Mouse (Mus musculus) MEL (cell line): ENCODE results near the gene Mprip. TPM values are rescaled to one million over a fixed set of nuclear protein-coding genes. Genes with fewer than 3 reads are reported as not detected.

Source experiments
- DNase-seq: peaks from one replicate; pipeline ENCODE4 v3.0.0; 2011; ENCODE audit warnings: low read depth, low spot score
- H3K27ac ChIP-seq: 2 replicates; pipeline ENCODE4 v1.5.1; 2012; ENCODE audit warnings: low read depth, mild to moderate bottlenecking, control low read depth, low read length, moderate library complexity; ENCODE audit not compliant: control insufficient read depth
- H3K27me3 ChIP-seq, 2 experiments: fragments of 150-350 bp in 1 of 2; sonication (generic) in 1 of 2; 2 replicates each; pipeline ENCODE4 v1.6.1; 2012; ENCODE audit warnings: low read length in 2 of 2, mild to moderate bottlenecking in 2 of 2, improper control_type of control experiment in 1 of 2, moderate library complexity in 1 of 2; ENCODE audit not compliant: insufficient read depth in 2 of 2, control insufficient read depth in 1 of 2
- H3K36me3 ChIP-seq, 2 experiments: 2 replicates each; pipeline ENCODE4 v1.6.1; 2012 to 2014; ENCODE audit warnings: low read length in 2 of 2, improper control_type of control experiment in 1 of 2, inconsistent platforms in 1 of 2, mild to moderate bottlenecking in 1 of 2; ENCODE audit not compliant: insufficient read depth in 2 of 2, control insufficient read depth in 1 of 2
- H3K4me1 ChIP-seq, 2 experiments: fragments of 150-350 bp in 1 of 2; sonication (generic) in 1 of 2; 2 replicates each; pipeline ENCODE4 v1.6.1; 2012; ENCODE audit warnings: low read length in 2 of 2, improper control_type of control experiment in 1 of 2, mild to moderate bottlenecking in 1 of 2; ENCODE audit not compliant: insufficient read depth in 2 of 2, control insufficient read depth in 1 of 2
- H3K4me3 ChIP-seq, 2 experiments: fragments of 150-350 bp in 1 of 2; sonication (generic) in 1 of 2; 2 replicates each; pipeline ENCODE4 v1.5.1; 2012; ENCODE audit warnings: low read depth in 2 of 2, low read length in 2 of 2, mild to moderate bottlenecking in 2 of 2, moderate library complexity in 2 of 2, control low read depth in 1 of 2, improper control_type of control experiment in 1 of 2; ENCODE audit not compliant: control insufficient read depth in 1 of 2, insufficient read depth in 1 of 2
- H3K79me2 ChIP-seq: 2 replicates; pipeline ENCODE4 v1.6.1; 2012; ENCODE audit warnings: mild to moderate bottlenecking, low read length, moderate library complexity; ENCODE audit not compliant: control insufficient read depth, poor library complexity, insufficient read depth
- H3K9ac ChIP-seq: 2 replicates; pipeline ENCODE4 v1.6.1; 2012; ENCODE audit warnings: low read depth, mild to moderate bottlenecking, control low read depth, low read length, moderate library complexity; ENCODE audit not compliant: control insufficient read depth, poor library complexity, severe bottlenecking
- H3K9me3 ChIP-seq: fragments of 150-350 bp; sonication (generic); replicated peaks from 2 replicates; pipeline ENCODE4 v1.6.1; 2012; ENCODE audit warnings: mild to moderate bottlenecking, low read length, improper control_type of control experiment, moderate library complexity; ENCODE audit not compliant: insufficient read depth
- BHLHE40 ChIP-seq: IDR thresholded peaks from 2 replicates; pipeline ENCODE4 v1.6.1; 2012; ENCODE audit warnings: low read depth, mild to moderate bottlenecking, inconsistent platforms, low read length, improper control_type of control experiment, borderline replicate concordance
- CHD1 ChIP-seq: IDR thresholded peaks from 2 replicates; pipeline ENCODE4 v1.6.1; 2012; ENCODE audit warnings: low read depth, mild to moderate bottlenecking, inconsistent platforms, low read length, improper control_type of control experiment
- CTCF ChIP-seq, 3 experiments: IDR thresholded peaks in 2 of 3; conservative IDR thresholded peaks in 1 of 3; 2 replicates each; pipeline ENCODE4 v1.5.1; 2011 to 2012; ENCODE audit warnings: low read length in 3 of 3, low read depth in 2 of 3, mild to moderate bottlenecking in 2 of 3, improper control_type of control experiment in 1 of 3, inconsistent platforms in 1 of 3, mixed read lengths in 1 of 3, moderate library complexity in 1 of 3; ENCODE audit not compliant: control insufficient read depth in 1 of 3, insufficient read depth in 1 of 3, poor library complexity in 1 of 3, severe bottlenecking in 1 of 3
- ELF1 ChIP-seq: IDR thresholded peaks from 2 replicates; pipeline ENCODE4 v1.6.1; 2014; ENCODE audit warnings: low read depth, mild to moderate bottlenecking, inconsistent platforms, low read length, improper control_type of control experiment, moderate library complexity
- EP300 ChIP-seq, 2 experiments: IDR thresholded peaks; 2 replicates each; pipeline ENCODE4 v1.6.1; 2011; ENCODE audit warnings: improper control_type of control experiment in 2 of 2, low read length in 2 of 2, low read depth in 1 of 2, mild to moderate bottlenecking in 1 of 2
- ETS1 ChIP-seq: IDR thresholded peaks from 2 replicates; pipeline ENCODE4 v1.6.1; 2012; ENCODE audit warnings: low read depth, mild to moderate bottlenecking, inconsistent platforms, low read length, improper control_type of control experiment, moderate library complexity
- GABPA ChIP-seq: IDR thresholded peaks from 2 replicates; pipeline ENCODE4 v1.6.1; 2012; ENCODE audit warnings: low read depth, mild to moderate bottlenecking, inconsistent platforms, low read length, improper control_type of control experiment, moderate library complexity
- GATA1 ChIP-seq: IDR thresholded peaks from 2 replicates; pipeline ENCODE4 v1.6.1; 2011; ENCODE audit warnings: low read depth, low read length, improper control_type of control experiment
- HCFC1 ChIP-seq: IDR thresholded peaks from 2 replicates; pipeline ENCODE4 v1.6.1; 2012; ENCODE audit warnings: low read depth, mild to moderate bottlenecking, inconsistent platforms, low read length, improper control_type of control experiment, moderate library complexity
- JUND ChIP-seq: IDR thresholded peaks from 2 replicates; pipeline ENCODE4 v1.6.1; 2011; ENCODE audit warnings: low read depth, mild to moderate bottlenecking, improper control_type of control experiment, low read length
- MEF2A ChIP-seq: IDR thresholded peaks from 2 replicates; pipeline ENCODE4 v1.6.1; 2014; ENCODE audit warnings: low read depth, mild to moderate bottlenecking, inconsistent platforms, low read length, improper control_type of control experiment; ENCODE audit not compliant: poor library complexity, insufficient replicate concordance, severe bottlenecking; ENCODE audit errors: extremely low read depth
- MXI1 ChIP-seq: IDR thresholded peaks from 2 replicates; pipeline ENCODE4 v1.6.1; 2011; ENCODE audit warnings: mild to moderate bottlenecking, low read depth, low read length, improper control_type of control experiment
- MYB ChIP-seq: IDR thresholded peaks from 2 replicates; pipeline ENCODE4 v1.6.1; 2011; ENCODE audit warnings: mild to moderate bottlenecking, low read depth, low read length, improper control_type of control experiment
- MYC ChIP-seq: IDR thresholded peaks from 2 replicates; pipeline ENCODE4 v1.6.1; 2011; ENCODE audit warnings: low read depth, mild to moderate bottlenecking, low read length, improper control_type of control experiment, moderate library complexity
- NELFE ChIP-seq: IDR thresholded peaks from 2 replicates; pipeline ENCODE4 v1.6.1; 2011; ENCODE audit warnings: low read depth, low read length, improper control_type of control experiment
- NRF1 ChIP-seq: IDR thresholded peaks from 2 replicates; pipeline ENCODE4 v1.6.1; 2014; ENCODE audit warnings: low read depth, mild to moderate bottlenecking, inconsistent platforms, low read length, improper control_type of control experiment, moderate library complexity; ENCODE audit not compliant: poor library complexity, insufficient read depth, severe bottlenecking
- POLR2A ChIP-seq, 2 experiments: IDR thresholded peaks; 2 replicates each; pipeline ENCODE4 v1.6.1; 2011 to 2012; ENCODE audit warnings: low read length in 2 of 2, mild to moderate bottlenecking in 2 of 2, control low read depth in 1 of 2, improper control_type of control experiment in 1 of 2, low read depth in 1 of 2, moderate library complexity in 1 of 2; ENCODE audit not compliant: control insufficient read depth in 1 of 2, insufficient read depth in 1 of 2, poor library complexity in 1 of 2
- POLR2AphosphoS2 ChIP-seq: IDR thresholded peaks from 2 replicates; pipeline ENCODE4 v1.6.1; 2011; ENCODE audit warnings: low read length, improper control_type of control experiment
- POLR2AphosphoS5 ChIP-seq: IDR thresholded peaks from 2 replicates; pipeline ENCODE4 v1.6.1; 2012; ENCODE audit warnings: low read depth, borderline replicate concordance, mild to moderate bottlenecking, inconsistent platforms, low read length, moderate library complexity, mixed read lengths
- RAD21 ChIP-seq: IDR thresholded peaks from 2 replicates; pipeline ENCODE4 v1.6.1; 2011; ENCODE audit warnings: mild to moderate bottlenecking, low read depth, low read length, improper control_type of control experiment
- RCOR1 ChIP-seq: IDR thresholded peaks from 2 replicates; pipeline ENCODE4 v1.6.1; 2012; ENCODE audit warnings: low read depth, mild to moderate bottlenecking, inconsistent platforms, low read length, improper control_type of control experiment
- SIN3A ChIP-seq: IDR thresholded peaks from 2 replicates; pipeline ENCODE4 v1.6.1; 2012; ENCODE audit warnings: low read length, improper control_type of control experiment, inconsistent platforms
- SMC3 ChIP-seq: IDR thresholded peaks from 2 replicates; pipeline ENCODE4 v1.6.1; 2011; ENCODE audit warnings: low read depth, low read length, improper control_type of control experiment
- TBP ChIP-seq: IDR thresholded peaks from 2 replicates; pipeline ENCODE4 v1.8.0; 2011; ENCODE audit warnings: low read depth, low read length, improper control_type of control experiment
- TCF12 ChIP-seq: IDR thresholded peaks from 2 replicates; pipeline ENCODE4 v1.6.1; 2014; ENCODE audit warnings: low read depth, mild to moderate bottlenecking, inconsistent platforms, low read length, improper control_type of control experiment, moderate library complexity
- USF1 ChIP-seq: IDR thresholded peaks from 2 replicates; pipeline ENCODE4 v1.6.1; 2014; ENCODE audit warnings: low read depth, mild to moderate bottlenecking, inconsistent platforms, low read length, improper control_type of control experiment, moderate library complexity
- ZC3H11A ChIP-seq: IDR thresholded peaks from 2 replicates; pipeline ENCODE4 v1.6.1; 2012; ENCODE audit warnings: low read depth, mild to moderate bottlenecking, inconsistent platforms, low read length, improper control_type of control experiment
- ZKSCAN1 ChIP-seq: IDR thresholded peaks from 2 replicates; pipeline ENCODE4 v1.6.1; 2012; ENCODE audit warnings: low read depth, mild to moderate bottlenecking, inconsistent platforms, low read length, improper control_type of control experiment, moderate library complexity
- ZNF384 ChIP-seq: IDR thresholded peaks from 2 replicates; pipeline ENCODE4 v1.6.1; 2012; ENCODE audit warnings: low read depth, mild to moderate bottlenecking, inconsistent platforms, low read length, improper control_type of control experiment
- polyA plus RNA-seq, 2 experiments: library from polyadenylated mRNA; stranded (reverse) in 1 of 2; unstranded in 1 of 2; fragments of >175 nt in 1 of 2; fragments of >200 nt in 1 of 2; gene quantifications; 2 replicates each; pipeline versions ENCODE4 v1.2.1 to v1.2.4; 2012; ENCODE audit warnings: low replicate concordance in 2 of 2, low read depth in 1 of 2; ENCODE audit not compliant: insufficient read length in 2 of 2, insufficient read depth in 1 of 2, missing spikeins in 1 of 2
- total RNA-seq: library from RNA; depleted of rRNA; stranded (reverse); fragments of 300-350 nt; gene quantifications from 2 replicates; pipeline ENCODE4 v1.2.3, GENCODE M21; 2012

The Mprip gene
- total and polyA plus RNA-seq, 3 experiments: 103 to 174 (median 142) TPM

- peaks cover 2 to 29% of the 10 kb centered on the region in 2 experiments for H3K36me3 ChIP-seq
- no peak overlapping the region for H3K9ac ChIP-seq
- DNase-seq: no peak
- no peaks in the 10 kb centered on the region for H3K9me3 ChIP-seq
- no peak for TF ChIP-seq EP300 (IDR thresholded peaks at IDR 0.05; ENCODE audit: low read depth in 1 of 2, low read length in 2 of 2)
- no peak for TF ChIP-seq ETS1
- no peak for TF ChIP-seq SMC3
- TF ChIP-seq NRF1: no peak
- TF ChIP-seq POLR2A (IDR thresholded peaks at IDR 0.05; ENCODE audit: control insufficient read depth in 1 of 2, insufficient read depth in 1 of 2, low read depth in 1 of 2, low read length in 2 of 2, poor library complexity in 1 of 2): no peak
- no peak for TF ChIP-seq POLR2AphosphoS5
- TF ChIP-seq MXI1: no peak
- TF ChIP-seq USF1: no peak
- TF ChIP-seq CHD1: no peak
- TF ChIP-seq CTCF (IDR thresholded peaks at IDR 0.05 in 2 of 3, conservative IDR thresholded peaks at IDR 0.05 in 1 of 3; ENCODE audit: control insufficient read depth in 1 of 3, insufficient read depth in 1 of 3, low read depth in 2 of 3, low read length in 3 of 3, poor library complexity in 1 of 3, severe bottlenecking in 1 of 3): no peak
- TF ChIP-seq HCFC1: no peak
- TF ChIP-seq MEF2A: no peak
- TF ChIP-seq JUND: no peak
- TF ChIP-seq POLR2AphosphoS2: no peak
- TF ChIP-seq SIN3A: no peak
- TF ChIP-seq ELF1: no peak
- TF ChIP-seq GABPA: no peak
- no peak for TF ChIP-seq ZNF384
- no peak overlapping the region for H3K27ac ChIP-seq
- H3K27me3 ChIP-seq: no peaks in the 10 kb centered on the region
- no peak overlapping the region for H3K4me3 ChIP-seq
- no peaks in the 10 kb centered on the region for H3K79me2 ChIP-seq
- H3K4me1 ChIP-seq: peaks cover 21 to 23% of the 10 kb centered on the region in 2 experiments
Observed at GRCm38 (mm10) chr11:59772902-59773301, 111.8 kb downstream of the Mprip start.

GRCm38 (mm10) chr11:59774522-59774921 lies 113.4 kb downstream of the Mprip start:
- Histone ChIP-seq H3K27me3 (no peaks in the 10 kb centered on the region), H3K79me2 (no peaks in the 10 kb centered on the region), H3K9me3 (no peaks in the 10 kb centered on the region), H3K36me3 (peaks cover 2 to 29% of the 10 kb centered on the region in 2 experiments), H3K27ac (peak overlapping the region; percentile 77), H3K4me3 (peak overlapping the region; percentile 26 to 28), H3K4me1 (peaks cover 21% of the 10 kb centered on the region in 2 experiments), H3K9ac (peak overlapping the region; percentile 27)
- DNase-seq: peak; percentile 89
- TF ChIP-seq NELFE: peak; percentile 40; the same call in 1 of the 2 replicates
- TF ChIP-seq HCFC1: 0 out of 2 replicates have a peak, but pooled peaks have one; percentile 44
- peak; percentile 75 for TF ChIP-seq MXI1
- peak; percentile 73 to 83 for TF ChIP-seq EP300 (IDR thresholded peaks at IDR 0.05; ENCODE audit: low read depth in 1 of 2, low read length in 2 of 2)
- peak; percentile 88 for TF ChIP-seq GATA1
- 0 out of 2 replicates have a peak, but pooled peaks have one; percentile 5 for TF ChIP-seq JUND
- peak; percentile 81 for TF ChIP-seq SIN3A
- no peak for TF ChIP-seq POLR2AphosphoS5
- peak; percentile 85 for TF ChIP-seq ETS1
- TF ChIP-seq MYB: 0 out of 2 replicates have a peak, but pooled peaks have one; percentile 52
- no peak for TF ChIP-seq CTCF (IDR thresholded peaks at IDR 0.05 in 2 of 3, conservative IDR thresholded peaks at IDR 0.05 in 1 of 3; ENCODE audit: control insufficient read depth in 1 of 3, insufficient read depth in 1 of 3, low read depth in 2 of 3, low read length in 3 of 3, poor library complexity in 1 of 3, severe bottlenecking in 1 of 3)
- TF ChIP-seq TCF12: peak; percentile 53
- TF ChIP-seq TBP: no peak
- TF ChIP-seq RCOR1: peak; percentile 90
- no peak for TF ChIP-seq ZKSCAN1
- TF ChIP-seq MYC: peak; percentile 83; the same call in 1 of the 2 replicates
- 0 out of 2 replicates have a peak, but pooled peaks have one; percentile 23 for TF ChIP-seq ELF1
- 0 out of 2 replicates have a peak, but pooled peaks have one; percentile 49 for TF ChIP-seq BHLHE40
- TF ChIP-seq USF1: 0 out of 2 replicates have a peak, but pooled peaks have one; percentile 35
- peak; percentile 42; the same call in 1 of the 2 replicates for TF ChIP-seq ZNF384
- no peak for TF ChIP-seq ZC3H11A
- TF ChIP-seq RAD21: no peak
- TF ChIP-seq SMC3: peak; percentile 28
